Mouse (Mus musculus) gastrocnemius, postnatal 25 days (tissue): ENCODE measurements at regions not wholly inside any gene's neighbourhood (a gene's known extent, or its start where the extent isn't known, plus 50 kb on each side); places are given as distances from the start of the nearest gene placed in this dataset.
A peak's percentile ranks its signal among the peaks of the same experiment; 100 is the strongest.

Experiments used
- DNase-seq: peaks from one replicate; pipeline ENCODE4 v3.0.0; 2022

DNA sequence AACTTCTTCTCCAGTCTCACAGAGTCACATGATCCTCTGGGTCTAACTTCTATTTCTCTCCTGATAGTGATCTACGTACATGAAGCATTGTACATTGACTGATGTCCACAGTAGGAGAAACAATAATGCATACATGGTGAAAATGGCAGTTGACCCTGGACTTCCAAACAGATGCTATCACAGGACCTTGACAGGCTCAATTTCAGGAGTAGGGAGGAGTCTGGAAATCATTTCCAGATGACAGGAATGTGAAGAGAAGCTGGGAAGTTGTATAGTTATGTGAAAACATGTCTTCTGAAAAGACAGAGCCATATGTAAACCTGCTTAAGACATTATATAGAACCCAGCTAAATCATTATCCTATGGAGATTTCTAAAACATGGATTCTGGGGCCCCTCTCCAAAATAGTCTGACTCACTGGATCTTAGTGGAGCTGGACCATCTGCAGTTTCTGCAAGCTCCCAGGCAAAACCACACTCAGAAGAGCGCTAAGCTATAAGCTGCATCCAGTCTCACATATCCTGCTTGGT lies 322.3 kb upstream of the Ldb2 start:
- no peak for DNase-seq

DNA sequence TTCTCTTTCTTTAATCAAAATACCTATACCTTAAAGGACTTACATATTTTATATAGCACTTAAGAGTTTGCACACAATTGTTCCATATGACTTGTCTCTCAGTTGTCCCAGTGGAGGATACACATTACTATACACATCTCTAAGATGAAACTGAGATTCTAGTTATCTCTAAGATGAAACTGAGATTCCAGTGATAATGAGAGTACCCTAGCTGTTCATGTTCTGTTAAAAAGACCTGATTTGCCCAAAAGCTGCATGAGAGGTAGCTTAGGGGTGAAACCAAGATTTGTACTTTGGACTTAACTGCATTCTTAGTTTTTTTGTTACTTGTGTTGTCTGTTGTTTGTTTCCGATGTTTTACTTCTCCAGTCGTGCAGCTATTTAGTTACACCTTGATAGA lies 320.3 kb upstream of the Ldb2 start:
- DNase-seq = no peak

GRCm38 (mm10) chr5:45111246-45111645 lies 311.8 kb upstream of the Ldb2 start:
- DNase-seq = no peak

DNA sequence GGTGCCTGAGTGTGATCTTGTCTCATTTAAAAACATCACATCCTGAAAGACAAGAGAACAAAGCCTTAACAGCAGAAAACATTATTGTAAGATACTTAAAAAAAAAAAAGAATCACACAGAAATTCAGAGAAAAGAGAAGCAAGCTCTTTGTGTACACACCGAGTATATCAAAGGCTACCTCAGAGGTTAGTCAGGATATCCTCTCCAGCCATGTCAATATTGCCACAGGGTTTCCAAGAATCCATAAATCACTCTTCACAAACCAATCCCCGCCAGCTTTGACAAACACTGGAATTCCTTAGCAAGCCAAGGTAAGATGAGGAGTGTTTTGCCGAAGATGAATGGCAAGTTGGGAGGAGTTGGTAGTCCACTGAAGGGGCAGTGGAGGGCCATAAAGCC lies 311.3 kb upstream of the Ldb2 start:
- DNase-seq = no peak

DNA sequence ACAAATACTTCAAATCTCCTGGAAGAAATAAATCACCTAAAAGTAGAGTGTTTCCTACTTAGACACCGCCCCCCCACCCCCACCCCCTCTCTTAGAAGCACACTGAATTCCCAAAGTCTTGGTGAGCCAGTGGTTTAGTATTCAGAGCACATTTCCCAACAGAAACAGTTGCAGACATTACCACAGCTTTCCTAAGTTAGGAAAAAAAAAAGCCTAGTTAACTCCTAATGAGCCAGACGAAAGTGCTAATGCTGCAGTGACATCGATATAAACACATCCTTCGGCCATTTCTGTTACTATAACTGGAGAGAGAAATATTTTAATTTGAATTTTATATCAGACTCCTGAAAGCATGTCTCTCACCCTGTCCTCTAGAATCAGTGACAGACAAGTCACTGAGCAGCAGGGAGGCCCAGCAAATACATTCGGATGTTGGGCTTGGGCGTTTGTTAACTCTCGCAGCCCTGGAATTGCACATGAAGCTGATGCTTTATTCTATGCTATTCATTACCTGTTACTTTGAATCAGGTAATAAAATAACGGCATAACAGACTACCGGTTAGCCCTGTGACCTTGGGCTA lies 305.8 kb upstream of the Ldb2 start:
- no peak for DNase-seq

- no peak for DNase-seq
Observed at GRCm38 (mm10) chr5:45103763-45104428, 304.4 kb upstream of the Ldb2 start.

DNA sequence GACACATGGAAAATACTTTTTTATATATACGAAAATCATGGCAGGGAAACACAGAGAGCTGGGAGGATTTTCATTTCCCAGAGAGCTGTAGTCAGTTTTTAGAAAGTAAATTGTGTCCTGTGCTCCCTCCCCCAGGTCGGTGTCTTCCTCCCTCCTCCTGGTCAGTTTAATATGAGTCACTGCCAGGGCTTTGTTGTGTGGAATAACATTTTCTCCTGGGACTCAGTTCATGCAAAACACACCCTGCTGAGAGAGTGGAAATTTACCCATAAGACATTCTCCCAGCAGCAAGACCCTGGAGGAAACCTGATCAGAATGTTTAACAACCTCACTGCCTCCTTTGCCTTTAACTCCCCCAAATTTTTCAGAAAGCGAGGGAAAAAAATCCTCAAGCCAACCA lies 303.2 kb upstream of the Ldb2 start:
- DNase-seq = no peak

- DNase-seq = no peak
Observed at GRCm38 (mm10) chr5:45101777-45102176, 302.3 kb upstream of the Ldb2 start.

- DNase-seq = no peak
Observed at GRCm38 (mm10) chr5:45099082-45099481, 299.6 kb upstream of the Ldb2 start.

- peak; percentile 40 for DNase-seq
Observed at GRCm38 (mm10) chr5:45097941-45098340, 298.5 kb upstream of the Ldb2 start.

DNA sequence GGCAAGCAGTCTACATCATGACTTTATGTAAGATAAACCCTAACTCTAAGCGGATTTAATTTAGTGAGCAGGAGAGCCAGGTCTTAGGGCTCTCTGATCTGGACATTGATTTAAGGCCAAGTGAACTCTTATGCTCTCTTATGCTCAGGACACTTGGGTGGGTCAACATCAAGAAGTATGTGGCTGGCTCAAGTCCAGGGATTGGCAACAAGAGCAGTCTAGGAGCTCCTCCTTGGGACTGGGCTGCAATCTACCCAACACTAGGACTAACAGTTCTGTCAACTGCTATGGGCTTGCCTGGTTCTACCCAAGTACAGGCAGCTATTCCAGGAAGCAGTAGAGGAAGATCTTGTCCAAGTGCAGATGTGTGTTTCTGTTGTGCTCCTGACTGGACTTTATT lies 285.3 kb upstream of the Ldb2 start:
- DNase-seq = no peak

DNA sequence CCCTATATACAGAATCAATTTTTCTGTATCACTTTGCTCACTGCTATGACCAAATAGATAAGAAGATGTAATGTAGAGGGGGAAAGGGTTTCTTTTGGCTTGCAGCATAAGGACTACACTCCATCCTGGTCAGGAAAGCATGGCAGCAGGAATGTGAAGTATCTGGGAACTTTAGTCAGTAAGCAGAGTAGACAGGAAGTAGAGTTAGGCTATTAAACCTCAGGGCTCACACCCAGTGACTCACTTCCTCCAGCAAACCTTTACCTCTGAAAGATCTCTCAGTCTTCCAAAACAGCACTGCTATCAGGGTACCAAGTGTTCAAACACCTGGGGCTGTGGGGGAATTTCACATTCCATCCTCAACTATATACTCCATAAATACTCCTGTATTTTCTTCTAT lies 283.1 kb upstream of the Ldb2 start:
- DNase-seq = no peak

- DNase-seq = no peak
Observed at GRCm38 (mm10) chr5:45076347-45076890, 276.9 kb upstream of the Ldb2 start.

- no peak for DNase-seq
Observed at GRCm38 (mm10) chr5:45075195-45075594, 275.7 kb upstream of the Ldb2 start.

DNA sequence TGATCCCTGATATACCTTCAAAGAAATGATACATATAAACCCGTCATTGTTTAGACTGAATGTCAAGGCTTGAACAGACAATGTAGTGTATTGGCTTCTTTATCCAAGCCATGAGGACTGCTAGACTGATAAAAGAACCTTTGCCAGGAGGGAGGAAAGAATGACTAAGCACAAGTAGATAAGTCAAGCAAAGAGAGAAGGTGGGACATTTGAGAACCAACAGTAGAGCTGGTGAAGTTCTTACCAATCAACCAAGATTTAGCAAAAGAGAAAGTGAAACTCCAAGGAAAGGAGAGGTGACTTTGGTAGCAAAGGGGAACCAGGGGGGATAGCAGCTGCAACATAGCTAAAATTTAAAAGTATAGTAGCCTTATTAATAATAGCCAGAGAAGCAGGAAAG lies 273.0 kb upstream of the Ldb2 start:
- no peak for DNase-seq

DNA sequence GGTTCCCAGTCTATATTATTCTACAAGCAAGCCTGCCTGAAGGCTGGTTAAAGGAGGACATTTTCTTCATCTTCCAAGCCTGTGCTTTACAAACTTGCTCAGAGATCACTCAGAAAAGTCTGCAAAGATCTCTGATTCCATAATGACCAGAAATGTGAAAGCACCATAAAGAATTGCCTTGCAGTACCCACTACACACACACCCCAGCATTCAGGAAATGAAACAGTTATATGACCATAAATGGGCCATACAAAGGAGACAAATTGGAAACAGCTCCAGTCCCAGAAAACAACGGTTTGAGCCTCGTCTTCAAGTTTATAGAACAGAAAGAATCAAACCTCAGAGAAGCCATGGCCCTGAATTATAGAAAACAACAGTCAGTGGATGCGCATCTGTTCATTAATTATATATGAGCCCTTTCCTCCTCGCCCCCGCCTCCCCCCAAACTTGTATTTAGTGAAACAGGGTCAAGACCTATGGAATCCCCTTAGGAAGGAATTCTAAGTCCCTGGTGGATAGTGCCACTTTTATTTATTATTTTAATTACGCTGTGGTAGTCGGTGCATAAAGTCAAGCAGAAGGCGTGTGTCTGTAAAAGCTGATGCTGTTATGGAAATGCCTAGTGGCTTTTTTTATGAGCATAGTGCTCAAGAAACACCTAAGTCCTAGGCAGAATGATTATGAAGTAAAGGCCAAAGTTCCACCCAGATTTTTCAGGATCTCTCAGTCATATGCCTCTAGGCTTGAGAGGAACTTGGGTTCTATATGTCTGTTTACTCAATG lies 266.6 kb upstream of the Ldb2 start:
- no peak for DNase-seq

DNA sequence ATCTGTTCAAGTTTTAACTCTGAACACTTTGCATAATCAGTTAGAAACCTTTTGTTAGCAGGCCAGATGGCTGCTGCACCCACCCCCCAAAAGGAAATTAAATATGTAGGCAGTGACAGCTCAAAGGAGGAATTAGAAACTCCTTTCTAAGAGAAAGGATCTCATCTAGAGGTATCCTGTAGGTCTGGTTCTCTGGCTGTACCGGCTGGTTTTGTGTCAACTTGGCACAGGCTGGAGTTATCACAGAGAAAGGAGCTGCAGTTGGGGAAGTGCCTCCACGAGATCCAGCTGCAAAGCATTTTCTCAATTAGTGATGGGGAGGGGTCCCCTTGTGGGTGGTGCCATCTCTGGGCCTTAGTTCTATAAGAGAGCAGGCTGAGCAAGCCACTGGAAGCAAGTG lies 263.1 kb upstream of the Ldb2 start:
- DNase-seq = no peak

DNA sequence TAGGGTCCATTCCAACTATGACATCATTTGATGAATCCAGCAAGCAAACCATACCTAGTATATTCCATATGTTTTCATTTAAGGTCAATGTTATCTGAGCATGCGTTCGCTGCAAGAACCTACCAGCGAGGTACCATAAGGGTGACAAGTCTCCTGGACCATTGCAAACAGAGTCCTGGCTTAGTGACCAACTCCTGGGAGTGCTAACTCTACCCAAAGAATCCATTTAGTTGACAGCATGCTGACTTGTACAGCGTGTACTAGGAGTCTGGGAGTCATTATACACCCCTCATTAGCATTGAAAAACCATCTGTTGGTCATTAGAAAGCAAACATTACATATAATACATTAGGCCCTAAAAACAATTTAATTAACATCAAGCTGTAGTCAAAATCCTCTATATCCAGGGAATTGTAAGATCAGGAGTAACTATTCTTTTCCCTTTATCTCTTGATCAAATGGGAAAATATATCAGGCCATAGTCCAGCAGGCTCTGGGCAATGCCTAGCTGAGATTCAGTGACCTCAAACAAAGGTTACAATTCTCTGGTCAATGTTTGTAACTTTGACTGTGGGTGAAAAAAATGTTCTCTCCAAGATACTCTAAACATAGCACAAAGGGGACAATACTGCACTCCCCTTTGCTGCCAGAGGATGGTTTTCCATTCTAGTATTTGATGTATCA lies 255.9 kb upstream of the Ldb2 start:
- no peak for DNase-seq

- no peak for DNase-seq
Observed at GRCm38 (mm10) chr5:45049410-45049809, 249.9 kb upstream of the Ldb2 start.

DNA sequence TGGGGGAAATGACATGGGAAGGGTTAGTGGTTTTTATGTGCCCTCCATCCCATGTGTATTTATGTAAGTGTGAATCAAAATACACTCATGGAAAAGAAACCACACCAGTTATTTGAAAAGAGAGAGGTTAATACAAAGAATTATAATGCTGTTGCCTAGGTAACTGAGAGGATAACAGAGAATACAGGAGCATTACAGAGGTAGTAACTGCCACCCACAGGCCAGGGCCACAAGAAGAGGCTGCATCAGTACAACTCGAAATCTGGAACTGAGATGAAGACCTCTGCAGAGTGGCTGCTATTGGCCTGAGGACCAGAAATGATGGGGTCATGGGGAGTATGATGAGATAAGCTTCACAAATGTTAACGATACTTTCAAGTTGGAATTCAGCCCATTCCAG lies 243.4 kb upstream of the Ldb2 start:
- DNase-seq = no peak

- no peak for DNase-seq
Observed at GRCm38 (mm10) chr5:45036430-45036829, 236.9 kb upstream of the Ldb2 start.

GRCm38 (mm10) chr5:45033146-45033545 lies 233.7 kb upstream of the Ldb2 start:
- no peak for DNase-seq

GRCm38 (mm10) chr5:45027876-45028275 lies 228.4 kb upstream of the Ldb2 start:
- no peak for DNase-seq
